Comparison of ENCODE assay signal across 11 mouse cellular contexts in genomic region chr17:40806550-40806949, GRCm38 (mm10). TPM values are rescaled to one million over a fixed set of nuclear protein-coding genes. Genes with fewer than 3 reads are reported as not detected.
A peak's percentile ranks its signal among the peaks of the same experiment; 100 is the strongest.
DNase-seq lines count a peak whose midpoint lies in the region; ATAC-seq and TF ChIP-seq lines count a peak whose summit lies in the region.
"Had no signal": no experiment of that assay in that cellular context is flagged by ENCODE, and none has a peak within 500 bp of the region (broad histone marks: within the 10 kb centered on the region; RNA-seq: fewer than 3 reads in every experiment).

No protein-coding gene starts in this region.

- no peaks in the 10 kb centered on the region for H3K9me3 ChIP-seq in intestine, embryonic 16.5 days (ENCODE audit: control insufficient read depth, low read length)
- 0 out of 2 replicates have a peak, but pooled peaks cover 2% of the 10 kb centered on the region for H3K9me3 ChIP-seq in hindbrain, postnatal 0 days (ENCODE audit: low read length)

- H3K9ac ChIP-seq in intestine, embryonic 16.5 days (ENCODE audit: low read depth, low read length), result no peak overlapping the region
- no peak overlapping the region for H3K9ac ChIP-seq in hindbrain, postnatal 0 days (replicated peaks; ENCODE audit: low read length)

- peak; percentile 32 for DNase-seq in spleen, adult 12 weeks (ENCODE audit: low spot score)
- no peak for DNase-seq in spleen, adult 18-20 months
- DNase-seq in lung, postnatal 14 days, result peak; percentile 26
- DNase-seq in frontal cortex, postnatal 10 days (ENCODE audit: low spot score in 2 of 2), result no peak
- no peak for DNase-seq in hindbrain, postnatal 0 days (ENCODE audit: low spot score)
- DNase-seq in cerebellum, adult 18-20 months, result no peak
- no peak for DNase-seq in right cerebral cortex, postnatal 36 days (ENCODE audit: low spot score in 2 of 2)
- DNase-seq: heart, postnatal 10 days had no signal

- no peak overlapping the region for H3K4me3 ChIP-seq in intestine, embryonic 16.5 days (ENCODE audit: low read length)
- H3K4me3 ChIP-seq in hindbrain, postnatal 0 days (ENCODE audit: low read length), result no peak overlapping the region
- H3K4me3 ChIP-seq: layer of hippocampus, adult 2 months had no signal

- no peak for TF ChIP-seq CTCF in hindbrain, postnatal 0 days (IDR thresholded peaks at IDR 0.05; ENCODE audit: low read depth)

- no peaks in the 10 kb centered on the region for H3K27me3 ChIP-seq in intestine, embryonic 16.5 days (replicated peaks; ENCODE audit: control insufficient read depth, insufficient read depth, low read length)
- no peaks in the 10 kb centered on the region for H3K27me3 ChIP-seq in hindbrain, postnatal 0 days (ENCODE audit: insufficient read depth, low read length)

- ATAC-seq in intestine, embryonic 16.5 days, result peak; percentile 98
- no peak for ATAC-seq in hindbrain, postnatal 0 days

- no peak overlapping the region for H3K4me2 ChIP-seq in intestine, embryonic 16.5 days (ENCODE audit: low read depth, low read length)
- H3K4me2 ChIP-seq in hindbrain, postnatal 0 days (ENCODE audit: low read depth, low read length), result no peak overlapping the region
- H3K4me2 ChIP-seq: midbrain, embryonic 11.5 days had no signal

- H3K4me1 ChIP-seq in intestine, embryonic 16.5 days (ENCODE audit: control insufficient read depth, insufficient read depth, low read length), result no peaks in the 10 kb centered on the region
- no peaks in the 10 kb centered on the region for H3K4me1 ChIP-seq in hindbrain, postnatal 0 days (ENCODE audit: insufficient read depth, low read length)

- no peaks in the 10 kb centered on the region for H3K36me3 ChIP-seq in intestine, embryonic 16.5 days (ENCODE audit: control insufficient read depth, insufficient read depth, low read length)
- H3K36me3 ChIP-seq in hindbrain, postnatal 0 days (ENCODE audit: insufficient read depth, low read length), result no peaks in the 10 kb centered on the region

- WGBS in intestine, embryonic 16.5 days, result 43% methylated on average over 3 of the region's 3 CpGs
- WGBS in hindbrain, postnatal 0 days, result 76% methylated on average over 3 of the region's 3 CpGs

- no peak overlapping the region for H3K27ac ChIP-seq in intestine, embryonic 16.5 days (ENCODE audit: low read length)
- H3K27ac ChIP-seq in hindbrain, postnatal 0 days, result no peak overlapping the region
- H3K27ac ChIP-seq: layer of hippocampus, adult 2 months had no signal

RNA-seq across cellular contexts. Expression of gene Crisp2, which starts 0.3 kb away (rescaled TPM):
- polyA plus RNA-seq in intestine, embryonic 16.5 days (2015; fragmentation: Nextera tagmentation; extraction: Ambion mirVana), result 0.10 TPM in 1 of 2 replicates, not detected in the other
- not detected in 2 replicates for total RNA-seq in hindbrain, postnatal 0 days (2014; rRNA removed)
- polyA plus RNA-seq in hindbrain, postnatal 0 days (2015; fragmentation: Nextera tagmentation; extraction: Ambion mirVana), result 0.20 TPM in 1 of 2 replicates, not detected in the other
- total RNA-seq: heart, postnatal 10 days; layer of hippocampus, adult 2 months had no signal
- polyA plus RNA-seq: midbrain, embryonic 11.5 days had no signal

RNA-seq across cellular contexts. Expression of gene Rhag, which starts 4.4 kb away (rescaled TPM):
- 1.9 and 4.3 TPM in 2 replicates for polyA plus RNA-seq in intestine, embryonic 16.5 days (2015; fragmentation: Nextera tagmentation; extraction: Ambion mirVana)
- not detected in 2 replicates for total RNA-seq in hindbrain, postnatal 0 days (2014; rRNA removed)
- polyA plus RNA-seq in hindbrain, postnatal 0 days (2015; fragmentation: Nextera tagmentation; extraction: Ambion mirVana), result not detected in 2 replicates
- total RNA-seq: heart, postnatal 10 days; layer of hippocampus, adult 2 months had no signal

Comparison
In these comparisons a context has a peak if more than half of its experiments do, and no peak if none do; other contexts are left out.
1. DNase-seq: peak in spleen, adult 12 weeks (single experiment) and lung, postnatal 14 days (single experiment); none in spleen, adult 18-20 months (0 of 2), frontal cortex, postnatal 10 days (0 of 2), hindbrain, postnatal 0 days (single experiment), cerebellum, adult 18-20 months (0 of 2) and right cerebral cortex, postnatal 36 days (0 of 2).